Mouse (Mus musculus): Measurements from ENCODE around the gene 1500009C09Rik. TPM values are rescaled to one million over a fixed set of nuclear protein-coding genes. Genes with fewer than 3 reads are reported as not detected.

Gene 1500009C09Rik
- polyA plus RNA-seq (2012; ENCODE audit: low replicate concordance), result not detected in 2 replicates

GRCm38 (mm10) chr15:82252097-82252496 lies at the start of gene 1500009C09Rik:
Gene 1500009C09Rik (plus strand): TSS chr15:82252397.

DNA sequence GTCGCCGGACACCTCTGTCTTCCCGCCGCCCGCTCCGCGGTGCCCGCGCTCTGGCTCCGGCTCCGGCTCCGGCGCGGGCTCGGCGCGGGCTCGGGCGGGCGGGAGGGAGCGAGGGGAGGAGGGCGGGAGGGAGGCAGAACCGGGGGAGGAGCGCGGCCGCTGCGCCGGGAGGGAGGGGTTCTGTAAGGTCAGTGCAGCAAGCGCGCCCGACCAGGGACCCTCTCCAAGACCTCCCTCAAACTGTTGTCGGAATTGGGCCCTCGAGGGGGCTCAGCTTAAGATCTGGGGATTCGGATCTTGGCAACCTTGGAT lies 39.5 kb upstream of the 1500009C09Rik start, which contains the start of gene Shisa8:
Shisa8 (minus strand) TSS at position 64 of the 312 bp plus-strand sequence.

GRCm38 (mm10) chr15:82223657-82224601 lies 28.3 kb upstream of the 1500009C09Rik start, which contains the start of gene Tnfrsf13c:
Gene Tnfrsf13c (minus strand): TSS chr15:82224369.

DNA sequence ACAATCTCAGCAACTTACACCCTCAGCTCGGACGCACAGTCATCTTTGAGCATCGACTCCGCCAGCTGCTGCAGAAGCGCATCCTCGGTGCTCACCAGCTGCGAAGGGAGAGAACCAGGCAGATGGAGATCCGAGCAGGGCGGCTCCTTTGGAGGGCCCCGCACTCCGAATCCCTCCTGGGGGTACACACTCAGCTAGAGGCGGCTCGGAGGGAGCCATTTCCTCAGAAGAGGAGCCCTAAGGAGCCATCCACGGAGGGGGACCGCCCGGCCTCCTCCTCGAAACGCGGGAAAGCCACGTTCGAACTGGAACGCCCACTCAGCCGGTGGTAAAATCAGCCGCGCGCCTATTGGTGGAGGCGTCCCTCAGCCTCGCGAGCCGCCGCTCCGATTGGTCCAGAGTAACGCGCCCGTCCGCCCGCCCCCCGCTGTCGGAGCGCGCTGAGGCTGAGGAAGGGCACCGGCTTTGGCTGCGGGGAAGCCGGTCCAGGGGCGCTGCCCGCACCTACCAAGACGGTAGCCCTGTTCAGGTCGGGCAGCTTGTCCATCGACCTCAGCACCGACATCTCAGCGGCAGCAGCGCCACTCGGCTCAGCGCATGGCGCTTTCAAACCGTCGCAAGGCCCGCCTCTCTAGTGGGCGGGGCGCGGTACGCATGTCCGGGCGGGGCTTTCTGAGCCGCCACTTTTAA lies 7.9 kb upstream of the 1500009C09Rik start, which contains the start of gene Cenpm:
Cenpm (minus strand) TSS at position 634 of the 690 bp plus-strand sequence.

DNA sequence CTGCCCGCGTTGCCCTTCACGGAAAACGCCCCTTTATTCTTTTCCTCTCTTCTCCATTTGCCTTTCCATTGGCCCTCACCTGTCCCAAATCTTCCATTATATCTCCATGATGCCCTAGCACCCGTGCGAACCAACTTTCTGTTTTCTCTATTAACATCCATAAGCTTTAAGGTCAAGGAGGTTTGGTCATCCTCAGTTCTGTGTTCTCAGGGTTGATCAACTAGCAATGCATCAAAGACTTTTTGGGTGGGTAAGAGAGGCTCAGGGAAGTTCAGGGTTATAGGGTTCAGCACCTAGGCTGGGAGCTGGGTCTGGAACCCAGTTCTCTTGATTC lies 22.4 kb downstream of the 1500009C09Rik start, which contains the start of gene Sept3:
Sept3 (plus strand) TSS at position 301 of the 334 bp plus-strand sequence.

DNA sequence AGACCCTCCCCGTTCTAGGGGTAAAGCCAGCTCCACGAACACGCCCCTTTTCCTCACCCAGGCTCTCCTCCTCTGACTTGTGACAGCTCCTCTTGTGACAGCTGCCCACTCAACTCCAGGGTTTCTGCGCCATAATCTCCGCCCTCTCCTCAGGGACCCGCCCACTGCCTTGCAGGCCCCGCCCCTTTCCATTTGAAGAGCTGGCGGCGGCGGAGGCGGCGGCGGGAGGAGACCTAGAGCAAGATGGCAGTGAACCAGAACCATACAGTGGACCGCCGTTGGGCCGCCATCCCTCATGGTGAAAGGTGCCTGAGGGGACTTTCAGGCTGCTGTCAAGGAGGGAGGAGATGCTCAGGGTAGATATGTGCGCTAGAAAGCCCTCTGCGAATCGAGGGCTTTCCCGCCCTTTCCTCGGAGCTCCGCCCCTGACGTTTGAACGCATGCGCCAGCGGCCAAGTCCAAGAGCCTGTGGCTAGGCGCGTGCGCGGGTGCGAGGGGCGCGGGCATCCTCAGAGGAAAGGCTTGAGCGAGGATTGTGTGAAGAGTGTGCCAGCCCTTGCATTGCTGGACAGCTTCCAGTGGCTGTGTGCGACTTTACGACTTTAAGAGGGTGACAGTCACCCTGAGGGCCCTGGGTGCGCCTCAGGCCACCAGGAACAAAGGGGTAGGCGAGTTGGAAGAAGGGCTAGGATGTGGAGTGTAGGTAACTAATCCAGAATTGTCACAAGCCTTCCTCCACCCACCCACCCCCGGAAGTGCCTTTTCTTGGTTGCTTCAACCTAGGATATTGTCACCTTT lies 46.8 kb downstream of the 1500009C09Rik start, which contains the start of gene Wbp2nl:
Wbp2nl (plus strand) TSS at position 191 of the 798 bp plus-strand sequence.

Other genes with a start within 250 kb of the 1500009C09Rik start
- 43.0 and 47.0 TPM in 2 replicates for gene Desi1, start 218.5 kb upstream of the 1500009C09Rik start, polyA plus RNA-seq (2012; ENCODE audit: low replicate concordance)
- gene Snu13, start 204.8 kb upstream of the 1500009C09Rik start, polyA plus RNA-seq (2012; ENCODE audit: low replicate concordance), result 7.1 and 99.6 TPM in 2 replicates
- gene 4930407I10Rik, start 193.2 kb upstream of the 1500009C09Rik start, polyA plus RNA-seq (2012; ENCODE audit: low replicate concordance), result 0.03 TPM in 1 of 2 replicates, not detected in the other
- gene Mei1, start 182.4 kb upstream of the 1500009C09Rik start, polyA plus RNA-seq (2012; ENCODE audit: low replicate concordance), result not detected in 2 replicates
- gene Ccdc134, start 124.5 kb upstream of the 1500009C09Rik start, polyA plus RNA-seq (2012; ENCODE audit: low replicate concordance), result 7.4 and 30.9 TPM in 2 replicates
- 411 and 943 TPM in 2 replicates for gene Srebf2, start 105.2 kb upstream of the 1500009C09Rik start, polyA plus RNA-seq (2012; ENCODE audit: low replicate concordance)
- gene Shisa8, start 39.6 kb upstream of the 1500009C09Rik start, polyA plus RNA-seq (2012; ENCODE audit: low replicate concordance), result 20.6 and 47.5 TPM in 2 replicates
- 331 and 554 TPM in 2 replicates for gene Tnfrsf13c, start 28.0 kb upstream of the 1500009C09Rik start, polyA plus RNA-seq (2012; ENCODE audit: low replicate concordance)
- 20.1 and 28.6 TPM in 2 replicates for gene Cenpm, start 7.6 kb upstream of the 1500009C09Rik start, polyA plus RNA-seq (2012; ENCODE audit: low replicate concordance)
- 1.9 and 3.0 TPM in 2 replicates for gene Sept3, start 22.5 kb downstream of the 1500009C09Rik start, polyA plus RNA-seq (2012; ENCODE audit: low replicate concordance)
- not detected in 2 replicates for gene Wbp2nl, start 46.6 kb downstream of the 1500009C09Rik start, polyA plus RNA-seq (2012; ENCODE audit: low replicate concordance)
- gene Naga, start 86.5 kb downstream of the 1500009C09Rik start, polyA plus RNA-seq (2012; ENCODE audit: low replicate concordance), result 73.0 and 171 TPM in 2 replicates
- 0.36 and 3.5 TPM in 2 replicates for gene Pheta2, start 86.5 kb downstream of the 1500009C09Rik start, polyA plus RNA-seq (2012; ENCODE audit: low replicate concordance)
- gene Smdt1, start 86.6 kb downstream of the 1500009C09Rik start, polyA plus RNA-seq (2012; ENCODE audit: low replicate concordance), result 93.9 and 103 TPM in 2 replicates
- 116 and 213 TPM in 2 replicates for gene Ndufa6, start 101.9 kb downstream of the 1500009C09Rik start, polyA plus RNA-seq (2012; ENCODE audit: low replicate concordance)
- gene Cyp2d22, start 127.9 kb downstream of the 1500009C09Rik start, polyA plus RNA-seq (2012; ENCODE audit: low replicate concordance), result 0.40 and 2.4 TPM in 2 replicates
- gene Cyp2d11, start 141.6 kb downstream of the 1500009C09Rik start, polyA plus RNA-seq (2012; ENCODE audit: low replicate concordance), result not detected in 2 replicates
- gene Cyp2d10, start 154.8 kb downstream of the 1500009C09Rik start, polyA plus RNA-seq (2012; ENCODE audit: low replicate concordance), result not detected in 2 replicates
- not detected in 2 replicates for gene Cyp2d9, start 181.0 kb downstream of the 1500009C09Rik start, polyA plus RNA-seq (2012; ENCODE audit: low replicate concordance)